Mouse (Mus musculus) G1E (cell line): Measurements from ENCODE around the gene Vsir.

ENCODE experiments used
- CTCF ChIP-seq: IDR thresholded peaks from 2 replicates; pipeline ENCODE4 v1.5.1; 2012; ENCODE audit warnings: low read depth, low read length, inconsistent platforms, mixed read lengths
- POLR2AphosphoS5 ChIP-seq: IDR thresholded peaks from 2 replicates; pipeline ENCODE4 v1.6.1; 2012; ENCODE audit warnings: low read depth, low read length, inconsistent platforms; ENCODE audit not compliant: insufficient replicate concordance

DNA sequence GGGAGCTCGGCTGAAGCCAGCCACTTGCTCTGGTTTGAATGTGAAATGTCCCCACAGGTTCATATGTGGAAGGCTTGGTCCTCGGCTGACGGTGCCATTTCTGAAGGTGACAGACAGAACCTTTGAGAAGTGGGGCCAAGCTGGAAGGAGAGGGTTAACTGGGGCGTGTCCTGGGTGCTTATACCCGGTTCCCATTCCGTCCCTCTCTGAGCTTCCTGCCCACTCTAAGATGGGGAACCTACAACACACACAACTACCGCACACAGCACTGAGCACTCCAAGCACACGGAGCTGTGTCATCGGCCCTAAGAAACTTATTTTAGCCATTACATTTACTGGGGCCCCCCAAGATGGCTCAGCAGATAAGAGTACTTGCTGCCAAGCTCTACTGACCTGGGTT is 5.1 kb upstream of the Vsir start:
- TF ChIP-seq CTCF (no peak), POLR2AphosphoS5 (no peak)
